Mouse (Mus musculus) E14TG2a.4 (cell line): ENCODE data around the gene Ophn1.

Experiments used
- CTCF ChIP-seq: conservative IDR thresholded peaks from 2 replicates; pipeline ENCODE4 v1.5.1; 2014; ENCODE audit warnings: low read length
- NANOG ChIP-seq: IDR thresholded peaks from 2 replicates; pipeline ENCODE4 v1.6.1; 2014; ENCODE audit warnings: borderline replicate concordance, low read length, mixed read lengths
- POU5F1 ChIP-seq: IDR thresholded peaks from 2 replicates; pipeline ENCODE4 v1.6.1; 2014; ENCODE audit warnings: low read length, borderline replicate concordance

GRCm38 (mm10) chrX:98850869-98851268 lies 40.0 kb downstream of the Ophn1 start:
- TF ChIP-seq NANOG = no peak
- no peak for TF ChIP-seq CTCF
- no peak for TF ChIP-seq POU5F1
